Comparison of ENCODE assay signal across 22 mouse cellular contexts in genomic region chr2:137687208-137687607, GRCm38 (mm10).
DNase-seq lines count a peak whose midpoint lies in the region; ATAC-seq lines count a peak whose summit lies in the region.
"Had no signal": no experiment of that assay in that cellular context is flagged by ENCODE, and none has a peak within 500 bp of the region (broad histone marks: within the 10 kb centered on the region; RNA-seq: fewer than 3 reads in every experiment).

No protein-coding gene starts in this region.

- H3K27ac ChIP-seq in neural tube, embryonic 12.5 days, result no peak overlapping the region
- H3K27ac ChIP-seq in neural tube, embryonic 15.5 days (replicated peaks), result no peak overlapping the region
- no peak overlapping the region for H3K27ac ChIP-seq in forebrain, embryonic 16.5 days (ENCODE audit: low read length)
- H3K27ac ChIP-seq: embryonic facial prominence, embryonic 13.5 days; heart, adult 2 months; left cerebral cortex, adult 2 months; limb, embryonic 10.5 days; macrophage; stomach, postnatal 0 days had no signal

- no peak for DNase-seq in frontal cortex, postnatal 14 days (ENCODE audit: low spot score in 2 of 2)
- no peak for DNase-seq in urinary bladder, postnatal 10 days (ENCODE audit: low spot score)
- DNase-seq: adrenal gland, postnatal 14 days; cerebellum, adult 8-10 months; gastrocnemius, postnatal 14 days; heart, adult 2 months; kidney, adult 8-10 months; lung, embryonic 14.5 days; midbrain, embryonic 14.5 days; right cerebral cortex, postnatal 14 days had no signal

- no peaks in the 10 kb centered on the region for H3K9me3 ChIP-seq in neural tube, embryonic 12.5 days
- H3K9me3 ChIP-seq in neural tube, embryonic 15.5 days (replicated peaks), result no peaks in the 10 kb centered on the region
- no peaks in the 10 kb centered on the region; the same call in 1 of the 2 replicates for H3K9me3 ChIP-seq in forebrain, embryonic 16.5 days (ENCODE audit: control insufficient read depth, low read length)
- H3K9me3 ChIP-seq: embryonic facial prominence, embryonic 13.5 days; limb, embryonic 10.5 days had no signal

- H3K4me3 ChIP-seq in neural tube, embryonic 12.5 days, result no peak overlapping the region
- H3K4me3 ChIP-seq in neural tube, embryonic 15.5 days (replicated peaks), result no peak overlapping the region
- no peak overlapping the region for H3K4me3 ChIP-seq in forebrain, embryonic 16.5 days (replicated peaks; ENCODE audit: low read length)
- H3K4me3 ChIP-seq: embryonic facial prominence, embryonic 13.5 days; heart, adult 2 months; left cerebral cortex, adult 2 months; limb, embryonic 10.5 days had no signal

- H3K27me3 ChIP-seq in neural tube, embryonic 12.5 days (replicated peaks), result no peaks in the 10 kb centered on the region
- peaks cover 4% of the 10 kb centered on the region; the same call in 1 of the 2 replicates for H3K27me3 ChIP-seq in neural tube, embryonic 15.5 days (replicated peaks)
- 0 out of 2 replicates have a peak, but pooled peaks cover 3% of the 10 kb centered on the region for H3K27me3 ChIP-seq in forebrain, embryonic 16.5 days (replicated peaks; ENCODE audit: control insufficient read depth, insufficient read depth, low read length)
- H3K27me3 ChIP-seq: embryonic facial prominence, embryonic 13.5 days had no signal

- H3K4me1 ChIP-seq in neural tube, embryonic 12.5 days, result no peaks in the 10 kb centered on the region
- H3K4me1 ChIP-seq in neural tube, embryonic 15.5 days, result no peaks in the 10 kb centered on the region
- no peaks in the 10 kb centered on the region for H3K4me1 ChIP-seq in forebrain, embryonic 16.5 days (replicated peaks; ENCODE audit: control insufficient read depth, insufficient read depth, low read length)

- no peak overlapping the region for H3K4me2 ChIP-seq in neural tube, embryonic 12.5 days (replicated peaks)
- H3K4me2 ChIP-seq in neural tube, embryonic 15.5 days, result no peak overlapping the region
- H3K4me2 ChIP-seq in forebrain, embryonic 16.5 days (ENCODE audit: low read length), result no peak overlapping the region
- H3K4me2 ChIP-seq: embryonic facial prominence, embryonic 13.5 days; liver, embryonic 11.5 days; lung, embryonic 14.5 days had no signal

- peak; percentile 65; the same call in 1 of the 2 replicates for ATAC-seq in frontal cortex, adult (ENCODE audit: low TSS enrichment)
- ATAC-seq in neural tube, embryonic 12.5 days (ENCODE audit: low FRiP score, low read depth), result 0 out of 2 replicates have a peak, but pooled peaks have one; percentile 29
- ATAC-seq in neural tube, embryonic 15.5 days (ENCODE audit: low FRiP score), result no peak
- peak; percentile 28; the same call in 1 of the 2 replicates for ATAC-seq in forebrain, embryonic 16.5 days
- ATAC-seq in monocyte, adult 5-6 weeks (replicated peaks; ENCODE audit: insufficient number of reproducible peaks, low FRiP score, low TSS enrichment, poor library complexity, severe bottlenecking), result no peak
- ATAC-seq: inflammation-experienced regulatory T-cells, adult 6 months had no signal

- no peak overlapping the region for H3K9ac ChIP-seq in neural tube, embryonic 12.5 days
- H3K9ac ChIP-seq in neural tube, embryonic 15.5 days (replicated peaks), result no peak overlapping the region
- H3K9ac ChIP-seq in forebrain, embryonic 16.5 days (replicated peaks; ENCODE audit: low read depth, low read length), result no peak overlapping the region
- H3K9ac ChIP-seq: embryonic facial prominence, embryonic 13.5 days; lung, embryonic 14.5 days had no signal

- 65% methylated on average over 11 of the region's 11 CpGs for WGBS in neural tube, embryonic 12.5 days
- WGBS in neural tube, embryonic 15.5 days, result 55% methylated on average over 11 of the region's 11 CpGs
- 39% methylated on average over 11 of the region's 11 CpGs for WGBS in forebrain, embryonic 16.5 days

- no peaks in the 10 kb centered on the region for H3K36me3 ChIP-seq in neural tube, embryonic 12.5 days
- H3K36me3 ChIP-seq in neural tube, embryonic 15.5 days, result no peaks in the 10 kb centered on the region
- H3K36me3 ChIP-seq in forebrain, embryonic 16.5 days (ENCODE audit: control insufficient read depth, insufficient read depth), result no peaks in the 10 kb centered on the region
- H3K36me3 ChIP-seq: embryonic facial prominence, embryonic 13.5 days; limb, embryonic 10.5 days had no signal

Comparison
In these comparisons a context has a peak if more than half of its experiments do, and no peak if none do; other contexts are left out.
1. ATAC-seq: peak in frontal cortex, adult (single experiment), neural tube, embryonic 12.5 days (single experiment) and forebrain, embryonic 16.5 days (single experiment); none in neural tube, embryonic 15.5 days (single experiment) and monocyte, adult 5-6 weeks (single experiment).